Mouse (Mus musculus): ENCODE measurements at regions not wholly inside any gene's neighbourhood (a gene's known extent, or its start where the extent isn't known, plus 50 kb on each side); places are given as distances from the start of the nearest gene placed in this dataset.

DNA sequence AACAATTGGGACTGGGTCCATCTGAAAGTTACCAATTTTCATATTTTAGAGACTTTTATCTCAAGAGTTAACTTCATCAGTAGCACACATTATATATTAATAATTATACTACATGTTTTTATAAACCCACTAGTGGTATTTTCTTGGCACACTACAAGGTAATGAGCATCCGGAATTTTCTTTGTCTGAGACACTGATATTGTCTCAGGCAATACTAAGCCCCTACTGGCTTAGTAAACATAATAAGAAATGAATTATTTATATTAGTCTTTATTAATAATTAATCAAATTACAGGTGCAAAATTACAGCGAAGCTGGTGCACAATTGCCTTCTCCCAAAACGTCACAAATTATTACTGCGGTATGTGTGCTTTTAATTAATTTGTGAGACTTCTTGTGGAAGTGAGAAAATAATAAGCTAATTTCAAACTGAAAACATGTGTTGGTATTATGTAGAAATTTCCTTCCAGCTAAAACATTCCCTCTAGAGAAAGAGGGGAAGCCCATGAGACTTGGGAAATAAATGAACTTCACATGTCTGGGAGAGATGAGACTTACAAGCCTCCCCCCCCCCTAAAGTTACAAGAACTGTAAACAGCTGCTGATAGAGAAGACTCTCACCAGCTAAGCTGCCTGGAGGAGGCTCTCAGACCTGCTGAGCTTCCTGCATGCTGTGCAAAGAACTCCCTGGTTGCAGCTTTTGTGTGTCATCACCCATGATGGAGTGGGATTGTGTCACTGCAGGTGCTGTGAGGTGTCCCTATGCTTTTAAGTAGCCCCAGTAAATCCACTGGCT lies 583.9 kb downstream of the Ipo11 start:
- no peak overlapping the region for H3K27ac ChIP-seq (ENCODE audit: low read depth, low read length)
- H3K9me3 ChIP-seq (ENCODE audit: control insufficient read depth, low read length): no peaks in the 10 kb centered on the region
- DNase-seq (ENCODE audit: low spot score): no peak
- 85% methylated on average over 4 of the region's 4 CpGs for WGBS
- no peak overlapping the region for H3K9ac ChIP-seq (ENCODE audit: low read length)
- no peaks in the 10 kb centered on the region for H3K27me3 ChIP-seq (ENCODE audit: control insufficient read depth, insufficient read depth, low read length)
- ATAC-seq (ENCODE audit: insufficient read depth, low FRiP score, low TSS enrichment): no peak
- H3K36me3 ChIP-seq (ENCODE audit: control insufficient read depth, insufficient read depth, low read length): no peaks in the 10 kb centered on the region
- H3K4me1 ChIP-seq (ENCODE audit: control insufficient read depth, insufficient read depth, low read length): no peaks in the 10 kb centered on the region
- no peak overlapping the region for H3K4me2 ChIP-seq (ENCODE audit: low read depth)
- H3K4me3 ChIP-seq (ENCODE audit: low read depth, low read length): no peak overlapping the region

GRCm38 (mm10) chr13:106332025-106332424 lies 604.7 kb downstream of the Ipo11 start:
- no peaks in the 10 kb centered on the region for H3K4me1 ChIP-seq (ENCODE audit: control insufficient read depth, insufficient read depth, low read length)
- no peak overlapping the region for H3K27ac ChIP-seq (ENCODE audit: low read depth, low read length)
- no peaks in the 10 kb centered on the region for H3K27me3 ChIP-seq (ENCODE audit: control insufficient read depth, insufficient read depth, low read length)
- no peak for DNase-seq (ENCODE audit: low spot score)
- no peak overlapping the region for H3K4me2 ChIP-seq (ENCODE audit: low read depth)
- no peak overlapping the region for H3K9ac ChIP-seq (ENCODE audit: low read length)
- ATAC-seq (ENCODE audit: insufficient read depth, low FRiP score, low TSS enrichment): no peak
- H3K36me3 ChIP-seq (ENCODE audit: control insufficient read depth, insufficient read depth, low read length): no peaks in the 10 kb centered on the region
- no peak overlapping the region for H3K4me3 ChIP-seq (ENCODE audit: low read depth, low read length)
- H3K9me3 ChIP-seq (ENCODE audit: control insufficient read depth, low read length): no peaks in the 10 kb centered on the region

- 79% methylated on average over 3 of the region's 3 CpGs for WGBS
- H3K36me3 ChIP-seq (ENCODE audit: control insufficient read depth, insufficient read depth, low read length): no peaks in the 10 kb centered on the region
- DNase-seq (ENCODE audit: low spot score) (no peak), ATAC-seq (ENCODE audit: insufficient read depth, low FRiP score, low TSS enrichment) (no peak)
- H3K27me3 ChIP-seq (ENCODE audit: control insufficient read depth, insufficient read depth, low read length): no peaks in the 10 kb centered on the region
- no peak overlapping the region for H3K4me3 ChIP-seq (ENCODE audit: low read depth, low read length)
- no peak overlapping the region for H3K4me2 ChIP-seq (ENCODE audit: low read depth)
- no peaks in the 10 kb centered on the region for H3K9me3 ChIP-seq (ENCODE audit: control insufficient read depth, low read length)
- no peaks in the 10 kb centered on the region for H3K4me1 ChIP-seq (ENCODE audit: control insufficient read depth, insufficient read depth, low read length)
- H3K9ac ChIP-seq (ENCODE audit: low read length): no peak overlapping the region
- no peak overlapping the region for H3K27ac ChIP-seq (ENCODE audit: low read depth, low read length)
These were observed 617.8 kb downstream of the Ipo11 start for GRCm38 (mm10) chr13:106318980-106319379.

- H3K9ac ChIP-seq (ENCODE audit: low read length): no peak overlapping the region
- no peak for DNase-seq (ENCODE audit: low spot score)
- no peaks in the 10 kb centered on the region for H3K9me3 ChIP-seq (ENCODE audit: control insufficient read depth, low read length)
- H3K4me2 ChIP-seq (ENCODE audit: low read depth): no peak overlapping the region
- H3K27me3 ChIP-seq (ENCODE audit: control insufficient read depth, insufficient read depth, low read length): no peaks in the 10 kb centered on the region
- no peak overlapping the region for H3K4me3 ChIP-seq (ENCODE audit: low read depth, low read length)
- 88% methylated on average over 6 of the region's 6 CpGs for WGBS
- no peak for ATAC-seq (ENCODE audit: insufficient read depth, low FRiP score, low TSS enrichment)
- no peaks in the 10 kb centered on the region for H3K4me1 ChIP-seq (ENCODE audit: control insufficient read depth, insufficient read depth, low read length)
- H3K36me3 ChIP-seq (ENCODE audit: control insufficient read depth, insufficient read depth, low read length): no peaks in the 10 kb centered on the region
- H3K27ac ChIP-seq (ENCODE audit: low read depth, low read length): no peak overlapping the region
These were observed 618.3 kb downstream of the Ipo11 start for GRCm38 (mm10) chr13:106318476-106318875.

- WGBS: 76% methylated on average over 2 of the region's 2 CpGs
- no peak overlapping the region for H3K4me2 ChIP-seq (ENCODE audit: low read depth)
- no peaks in the 10 kb centered on the region for H3K27me3 ChIP-seq (ENCODE audit: control insufficient read depth, insufficient read depth, low read length)
- H3K4me3 ChIP-seq (ENCODE audit: low read depth, low read length): no peak overlapping the region
- no peaks in the 10 kb centered on the region for H3K9me3 ChIP-seq (ENCODE audit: control insufficient read depth, low read length)
- no peaks in the 10 kb centered on the region for H3K4me1 ChIP-seq (ENCODE audit: control insufficient read depth, insufficient read depth, low read length)
- H3K36me3 ChIP-seq (ENCODE audit: control insufficient read depth, insufficient read depth, low read length): no peaks in the 10 kb centered on the region
- H3K27ac ChIP-seq (ENCODE audit: low read depth, low read length): no peak overlapping the region
- ATAC-seq (ENCODE audit: insufficient read depth, low FRiP score, low TSS enrichment) (no peak), DNase-seq (ENCODE audit: low spot score) (no peak)
- no peak overlapping the region for H3K9ac ChIP-seq (ENCODE audit: low read length)
These were observed 619.5 kb downstream of the Ipo11 start for GRCm38 (mm10) chr13:106317300-106317699.

GRCm38 (mm10) chr13:106281181-106281580 lies 655.6 kb downstream of the Ipo11 start:
- no peak for ATAC-seq (ENCODE audit: insufficient read depth, low FRiP score, low TSS enrichment)
- WGBS: 64% methylated on average over 3 of the region's 3 CpGs

DNA sequence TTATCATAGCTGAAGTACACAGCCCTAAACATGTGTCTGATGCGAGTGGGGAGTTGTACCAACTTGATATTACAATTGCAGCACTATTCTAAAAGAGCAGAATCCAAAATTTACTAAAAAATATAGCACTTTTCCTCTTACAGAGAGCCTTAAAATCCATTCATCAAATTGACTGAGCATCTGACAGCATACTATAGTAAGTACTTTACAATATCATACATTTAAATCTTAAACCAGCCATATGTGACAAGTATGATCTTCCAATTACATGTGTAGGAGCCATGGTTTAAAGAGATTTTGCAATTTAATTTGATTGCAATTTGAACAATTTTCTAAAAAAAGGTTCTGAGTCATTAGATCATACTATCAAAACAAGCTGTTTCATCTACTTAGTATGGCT lies 676.9 kb downstream of the Ipo11 start:
- H3K27me3 ChIP-seq (ENCODE audit: control insufficient read depth, insufficient read depth, low read length): no peaks in the 10 kb centered on the region
- ATAC-seq (ENCODE audit: insufficient read depth, low FRiP score, low TSS enrichment) (no peak), DNase-seq (ENCODE audit: low spot score) (no peak)
- H3K4me3 ChIP-seq (ENCODE audit: low read depth, low read length): no peak overlapping the region
- no peak overlapping the region for H3K9ac ChIP-seq (ENCODE audit: low read length)
- 92% methylated on average over 1 of the region's 1 CpGs for WGBS
- no peaks in the 10 kb centered on the region for H3K9me3 ChIP-seq (ENCODE audit: control insufficient read depth, low read length)
- H3K4me2 ChIP-seq (ENCODE audit: low read depth): no peak overlapping the region
- H3K36me3 ChIP-seq (ENCODE audit: control insufficient read depth, insufficient read depth, low read length): no peaks in the 10 kb centered on the region
- no peak overlapping the region for H3K27ac ChIP-seq (ENCODE audit: low read depth, low read length)
- no peaks in the 10 kb centered on the region for H3K4me1 ChIP-seq (ENCODE audit: control insufficient read depth, insufficient read depth, low read length)

More at GRCm38 (mm10) chr13:106281181-106281580, 655.6 kb downstream of the Ipo11 start:
- no peak overlapping the region for H3K27ac ChIP-seq (ENCODE audit: low read depth, low read length)
- H3K4me1 ChIP-seq (ENCODE audit: control insufficient read depth, insufficient read depth, low read length): no peaks in the 10 kb centered on the region
- no peaks in the 10 kb centered on the region for H3K9me3 ChIP-seq (ENCODE audit: control insufficient read depth, low read length)
- H3K27me3 ChIP-seq (ENCODE audit: control insufficient read depth, insufficient read depth, low read length): no peaks in the 10 kb centered on the region
- H3K4me2 ChIP-seq (ENCODE audit: low read depth): no peak overlapping the region
- no peak for DNase-seq (ENCODE audit: low spot score)
- no peak overlapping the region for H3K4me3 ChIP-seq (ENCODE audit: low read depth, low read length)
- no peak overlapping the region for H3K9ac ChIP-seq (ENCODE audit: low read length)
- no peaks in the 10 kb centered on the region for H3K36me3 ChIP-seq (ENCODE audit: control insufficient read depth, insufficient read depth, low read length)
